Mouse (Mus musculus) skeletal muscle tissue, adult 2 months (tissue): Measurements from ENCODE around the gene Mybbp1a.
A peak's percentile ranks its signal among the peaks of the same experiment; 100 is the strongest.

Experiments used
- DNase-seq: peaks from one replicate; pipeline ENCODE4 v3.0.0-alpha.2; 2012; ENCODE audit warnings: low read depth, low spot score

Mybbp1a gene

DNA sequence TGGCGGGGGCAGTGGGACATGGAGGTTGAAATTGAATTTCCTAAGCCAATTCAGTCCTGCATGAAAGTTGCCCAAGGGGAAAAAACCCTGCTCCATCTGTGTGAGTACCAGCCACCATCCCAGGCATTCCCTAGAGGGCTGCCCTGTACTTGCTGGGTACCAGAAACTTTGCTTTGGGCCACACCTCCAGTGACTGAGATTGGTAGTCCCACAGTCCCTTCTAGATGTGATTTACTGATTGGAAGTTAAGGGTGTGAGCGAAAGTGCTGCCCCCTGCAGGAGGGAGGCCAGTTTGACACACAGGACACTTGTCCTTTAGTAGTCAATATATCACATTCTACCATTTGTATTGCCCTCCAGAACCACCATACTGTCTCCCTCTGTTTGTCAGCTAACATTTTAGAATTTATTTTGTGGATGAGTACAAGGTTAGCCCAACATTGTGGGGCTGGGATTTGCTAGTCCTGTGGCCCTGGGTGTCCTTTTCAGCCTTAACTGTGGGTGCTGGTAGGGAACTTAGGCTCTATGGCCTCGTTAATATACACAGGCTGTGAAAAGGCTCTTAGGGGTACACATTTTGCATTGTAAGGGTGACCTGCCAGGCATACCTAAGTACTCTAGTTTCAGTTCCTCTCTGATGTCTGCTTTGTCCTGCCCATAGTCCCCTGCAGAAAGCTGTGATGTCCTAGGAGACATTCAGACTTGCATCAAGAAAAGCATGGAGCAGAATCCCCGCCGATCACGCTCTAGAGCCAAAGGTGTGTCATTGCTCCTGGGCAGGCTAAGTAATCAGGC lies 5.4 kb downstream of the Mybbp1a start:
- no peak for DNase-seq

DNA sequence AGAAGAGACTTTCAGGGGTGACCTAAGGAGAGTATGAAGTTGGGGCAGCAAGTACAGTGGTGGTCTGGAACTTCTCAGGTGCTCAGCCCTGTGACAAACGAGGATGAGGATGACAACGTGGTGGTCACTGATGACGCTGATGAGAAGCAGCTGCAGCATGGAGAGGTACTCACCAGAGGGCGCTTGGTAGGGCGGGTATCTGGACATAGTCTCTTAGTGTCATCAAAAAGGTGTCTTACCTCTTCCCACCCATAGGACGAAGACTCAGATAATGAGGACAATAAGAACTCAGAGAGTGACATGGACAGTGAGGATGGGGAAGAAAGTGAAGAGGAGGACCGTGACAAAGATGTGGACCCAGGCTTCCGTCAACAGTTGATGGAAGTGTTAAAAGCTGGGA lies 6.3 kb downstream of the Mybbp1a start:
- no peak for DNase-seq

DNA sequence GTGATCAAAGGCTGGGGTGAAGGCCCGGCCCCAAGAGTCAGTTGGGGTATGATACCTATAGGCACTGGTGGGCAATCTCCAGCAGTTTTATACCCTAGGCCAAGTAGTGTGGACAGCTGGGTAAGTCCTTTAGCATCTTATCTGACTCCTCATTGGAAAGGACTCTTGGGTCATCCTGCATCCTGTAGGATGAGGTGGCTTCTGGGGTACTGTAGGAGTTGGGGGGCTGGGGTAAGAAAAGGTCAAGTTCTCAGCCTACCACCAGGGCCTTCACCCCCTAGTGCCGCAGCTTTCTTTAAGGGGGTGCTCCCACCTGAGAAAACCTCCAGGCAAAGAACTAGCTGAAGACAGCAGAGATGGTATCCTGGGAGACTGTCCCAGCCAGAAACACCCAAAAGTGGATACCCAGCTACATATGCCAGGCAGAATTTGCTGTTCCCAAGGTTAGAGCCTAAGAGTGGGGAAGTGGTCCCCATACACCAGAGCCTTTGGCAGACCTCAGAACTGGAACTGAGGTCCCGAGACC lies 11.0 kb downstream of the Mybbp1a start:
- DNase-seq: no peak

DNA sequence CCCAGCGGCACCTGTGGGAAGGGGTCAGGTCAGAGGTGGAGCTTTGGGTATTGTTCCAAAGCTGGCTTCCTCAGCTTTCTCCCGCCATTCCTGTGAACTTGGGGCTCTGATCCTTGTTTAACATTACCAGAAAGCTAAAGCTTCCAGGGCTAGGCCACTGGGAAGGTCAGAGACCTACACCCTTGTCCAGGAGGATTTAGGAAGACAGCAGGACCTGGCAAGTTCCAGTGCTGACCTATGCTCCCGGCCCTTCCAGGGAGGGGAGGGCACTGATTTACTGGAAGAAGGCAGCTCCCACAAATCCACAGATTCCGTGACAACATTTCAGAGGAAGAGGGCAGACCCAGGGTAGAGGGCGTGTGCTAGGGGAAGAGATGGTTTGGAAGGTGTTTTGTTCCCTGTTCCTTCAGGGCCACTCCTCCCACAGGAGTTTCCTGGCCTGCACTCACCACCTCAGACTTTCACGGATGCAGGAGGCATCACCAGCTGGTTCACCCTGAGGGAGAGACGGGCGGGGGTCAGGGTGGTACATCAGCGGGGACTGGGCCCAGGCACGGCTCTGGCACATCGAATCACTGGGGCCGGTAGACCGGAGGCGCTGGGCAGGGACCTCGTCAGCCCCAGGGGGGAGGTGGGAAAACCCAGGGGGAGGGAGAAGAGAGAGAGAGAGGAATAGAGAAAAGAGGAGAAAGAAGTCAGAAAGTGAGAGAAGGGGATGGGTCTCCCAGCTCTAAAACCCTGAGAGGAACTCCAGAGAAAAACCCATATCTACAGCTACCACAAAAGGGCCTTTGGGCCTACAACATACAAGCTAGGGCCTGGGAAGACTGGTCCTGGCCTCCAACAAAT lies 12.2 kb downstream of the Mybbp1a start:
- no peak for DNase-seq

DNA sequence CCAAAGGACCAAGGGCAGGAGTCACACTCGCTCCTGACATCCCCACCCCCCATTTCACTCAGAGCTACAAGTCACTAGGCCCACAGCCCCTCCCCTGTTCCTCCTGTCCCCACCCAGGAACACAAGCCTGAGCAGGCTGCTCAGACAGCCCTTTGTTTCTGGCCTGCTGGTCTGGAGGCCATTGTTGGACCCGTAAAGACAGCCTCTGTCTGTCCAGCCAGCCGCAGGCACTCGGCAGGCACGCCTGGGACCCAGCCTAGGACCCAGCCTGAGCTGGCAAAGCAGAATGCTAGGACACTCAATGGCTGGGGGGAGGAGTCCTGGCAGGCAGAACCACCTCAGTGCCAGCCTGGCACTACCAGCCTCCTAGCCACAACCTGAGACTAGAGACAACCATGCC lies 14.5 kb downstream of the Mybbp1a start:
- no peak for DNase-seq

DNA sequence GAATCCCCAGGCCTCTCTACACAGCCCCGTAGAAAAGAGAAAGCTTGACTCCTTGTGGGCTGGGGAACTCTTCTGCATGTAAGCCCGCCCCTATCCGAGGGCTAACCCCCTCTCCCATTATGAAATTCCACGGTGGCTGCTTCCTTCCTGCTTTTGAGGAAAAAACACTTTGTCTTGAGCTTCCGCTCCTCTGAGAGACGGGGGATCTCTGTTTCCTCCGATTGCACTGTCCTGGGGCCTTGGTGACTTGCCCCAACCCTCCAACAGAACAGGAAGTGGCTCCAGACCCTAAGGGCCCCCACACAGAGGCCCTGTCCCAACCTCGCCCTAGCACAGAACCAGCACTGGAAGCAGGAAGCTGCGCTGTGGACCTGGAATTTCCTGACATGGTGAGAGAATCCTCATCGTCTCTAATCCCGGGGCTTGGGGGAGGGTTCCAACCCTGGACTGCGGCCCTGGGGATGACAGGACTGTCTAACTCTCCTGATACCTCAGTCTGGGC lies 16.9 kb downstream of the Mybbp1a start:
- no peak for DNase-seq

DNA sequence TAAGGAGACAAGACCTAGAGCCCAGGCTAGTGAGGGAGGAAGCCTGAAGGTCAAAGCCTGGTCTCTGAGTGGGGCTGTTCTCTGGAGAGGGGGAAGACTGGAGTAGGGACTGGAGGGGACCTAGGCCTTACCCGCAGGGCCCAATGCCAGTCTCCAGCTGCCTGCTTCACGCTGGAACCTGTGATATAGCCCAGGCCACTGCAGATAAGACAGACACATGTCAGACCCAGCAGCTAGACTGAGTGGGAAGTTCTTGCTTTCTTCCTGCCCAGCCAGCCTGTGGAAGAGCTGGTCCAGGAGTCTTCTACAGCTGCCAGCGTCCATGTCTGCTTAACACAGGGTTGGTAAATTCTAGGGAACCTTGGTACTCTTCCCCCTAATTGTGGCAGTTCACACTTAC lies 17.3 kb downstream of the Mybbp1a start:
- DNase-seq: no peak

DNA sequence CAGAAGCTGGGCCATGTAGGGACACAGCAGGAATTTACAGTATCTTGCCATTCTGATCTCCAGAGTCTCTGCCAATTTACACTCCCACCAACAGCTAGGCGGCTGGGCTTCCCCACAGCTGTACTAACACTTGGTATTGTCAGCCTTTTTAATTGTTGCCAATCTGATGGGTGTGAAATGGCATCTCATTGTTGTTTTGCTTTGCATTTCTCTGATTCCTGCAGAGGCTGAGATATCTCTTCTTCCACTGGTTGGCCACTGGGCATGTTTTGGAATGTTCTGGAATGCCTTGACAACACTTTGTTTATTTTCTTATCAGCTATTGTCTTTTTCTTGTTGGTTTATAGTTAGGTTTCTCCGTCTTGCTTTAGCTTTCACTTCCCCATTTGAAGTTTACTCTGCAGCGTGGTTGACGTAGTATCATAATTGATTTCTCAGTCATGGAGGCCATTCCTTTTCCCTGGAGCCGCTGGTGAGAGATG lies 20.4 kb downstream of the Mybbp1a start:
- no peak for DNase-seq

DNA sequence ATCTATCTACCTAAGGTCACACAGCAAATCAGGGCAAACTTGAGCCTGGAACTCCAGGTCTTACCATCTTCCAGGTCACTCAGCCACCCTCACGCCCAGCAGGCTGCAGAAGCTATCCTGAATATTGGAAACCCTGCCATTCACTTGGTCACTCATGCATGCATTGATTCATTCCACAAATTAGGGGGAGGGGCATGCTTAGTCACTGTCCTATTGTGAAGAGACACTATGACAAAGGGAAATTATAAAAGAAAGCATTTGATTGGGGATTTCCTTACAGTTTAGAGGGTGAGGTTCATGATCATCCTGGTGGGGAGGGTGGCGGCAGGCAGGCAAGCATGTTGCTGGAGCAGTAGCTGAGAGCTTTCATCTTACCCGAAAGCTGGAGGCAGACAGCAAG lies 23.7 kb downstream of the Mybbp1a start:
- DNase-seq: no peak

DNA sequence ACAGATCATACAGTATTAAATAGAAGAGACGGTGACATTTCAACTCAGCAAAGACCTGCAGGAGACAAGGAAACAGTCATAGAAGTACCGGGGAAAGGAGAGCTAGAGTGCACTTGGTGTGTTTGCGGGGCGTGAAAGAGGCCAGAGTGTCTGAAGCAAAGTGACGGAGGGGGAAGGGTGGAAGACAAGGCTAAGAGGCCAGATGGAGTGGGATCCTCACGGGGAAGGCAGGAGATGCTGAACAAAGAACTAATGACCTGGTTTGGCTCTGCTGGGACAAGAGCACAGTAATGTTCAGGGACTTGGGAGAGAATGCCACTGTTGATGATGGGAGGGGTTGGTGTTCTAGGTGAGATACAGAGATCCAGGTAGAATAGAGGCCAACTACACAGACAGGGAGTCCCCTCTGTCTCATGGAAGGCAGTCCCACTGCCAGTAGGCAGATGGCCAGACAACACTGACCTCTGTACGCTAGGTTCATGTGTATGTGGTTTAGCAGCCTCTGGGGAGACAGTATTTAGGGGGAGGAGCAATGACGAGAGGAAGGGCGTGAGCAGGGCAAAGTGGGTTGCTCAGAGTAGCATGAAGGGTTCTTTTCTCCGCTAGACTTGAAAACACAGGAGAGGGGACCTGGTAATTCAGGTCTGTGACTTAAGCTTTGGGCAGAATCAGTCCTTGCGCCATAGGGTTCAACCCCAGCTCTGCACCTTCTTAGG lies 25.0 kb downstream of the Mybbp1a start:
- DNase-seq: no peak

DNA sequence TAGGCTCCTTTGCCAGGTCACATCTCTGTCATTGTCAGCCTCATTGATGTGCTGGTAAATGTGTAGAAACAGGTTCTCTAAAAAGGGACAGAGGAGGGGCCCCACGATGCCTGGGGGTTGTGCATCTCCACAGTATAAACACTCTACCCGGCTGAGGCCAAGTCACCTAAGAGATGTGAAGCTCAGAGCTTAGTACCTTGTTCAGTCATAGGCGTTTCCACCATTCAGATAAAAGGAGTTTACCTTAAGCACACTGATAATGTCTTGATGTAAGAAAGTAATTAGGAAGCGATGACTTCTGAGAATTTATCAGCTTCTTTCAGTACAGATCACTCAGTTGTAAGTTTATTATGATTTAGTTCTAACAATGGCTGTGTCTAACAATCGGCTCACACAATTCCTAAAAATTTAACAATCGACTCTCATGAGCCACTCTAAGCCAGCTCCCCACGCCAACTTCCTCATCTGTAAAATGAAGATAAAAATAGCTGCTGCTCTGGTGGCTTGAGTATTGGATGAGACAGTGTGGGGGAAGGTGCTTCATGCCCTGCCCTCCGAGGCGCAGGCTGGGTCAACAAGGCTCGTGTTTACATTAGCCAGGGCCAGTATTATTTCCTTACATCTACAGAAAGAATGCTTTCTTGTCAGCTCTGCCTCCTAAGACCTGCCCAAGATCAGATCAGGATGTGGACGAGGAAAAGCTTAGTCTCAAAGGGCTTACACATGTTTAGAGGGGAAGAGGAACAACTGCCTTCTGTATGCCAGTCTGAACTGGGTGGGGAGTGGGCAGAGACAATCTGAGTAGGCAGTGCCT lies 25.7 kb downstream of the Mybbp1a start:
- no peak for DNase-seq

DNA sequence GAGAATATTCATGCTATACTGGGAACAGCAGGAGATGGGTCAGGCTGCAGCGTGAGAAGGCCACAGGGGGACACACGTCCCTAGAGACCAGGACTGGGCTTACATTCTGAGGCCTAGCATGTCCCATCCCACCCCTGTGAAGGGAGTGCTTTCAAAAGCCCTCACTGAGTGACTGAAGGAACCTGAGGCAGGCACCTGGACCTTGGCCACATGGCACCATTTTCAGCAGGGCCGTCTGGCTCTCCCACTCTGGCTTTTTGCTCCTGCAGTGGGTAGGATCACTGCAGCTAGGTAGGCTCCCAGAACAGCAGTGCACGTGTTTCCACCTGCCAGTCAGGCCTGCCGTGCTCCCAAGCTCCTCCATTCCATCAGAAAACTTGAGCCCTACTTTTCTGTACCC lies 27.4 kb downstream of the Mybbp1a start:
- no peak for DNase-seq

DNA sequence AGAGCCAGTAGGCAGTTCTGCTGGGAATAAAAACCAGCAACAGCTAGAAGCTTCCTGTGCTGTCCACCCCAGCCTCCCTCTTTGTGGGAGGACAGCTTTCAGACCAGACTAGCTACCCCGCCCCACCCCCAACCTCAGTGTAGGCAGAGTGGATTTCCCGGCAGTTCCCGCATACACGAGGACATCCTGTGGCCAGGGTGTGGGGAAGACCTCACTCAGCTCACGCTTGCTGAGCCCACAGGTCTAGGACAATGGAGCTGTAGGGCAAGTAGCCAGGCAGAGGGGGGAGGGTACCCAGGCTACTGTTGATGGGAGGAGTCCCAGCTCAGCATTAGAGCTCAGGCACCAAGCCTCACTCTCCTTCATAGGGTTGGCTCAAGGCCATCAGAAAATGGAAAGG lies 28.1 kb downstream of the Mybbp1a start:
- DNase-seq: no peak

DNA sequence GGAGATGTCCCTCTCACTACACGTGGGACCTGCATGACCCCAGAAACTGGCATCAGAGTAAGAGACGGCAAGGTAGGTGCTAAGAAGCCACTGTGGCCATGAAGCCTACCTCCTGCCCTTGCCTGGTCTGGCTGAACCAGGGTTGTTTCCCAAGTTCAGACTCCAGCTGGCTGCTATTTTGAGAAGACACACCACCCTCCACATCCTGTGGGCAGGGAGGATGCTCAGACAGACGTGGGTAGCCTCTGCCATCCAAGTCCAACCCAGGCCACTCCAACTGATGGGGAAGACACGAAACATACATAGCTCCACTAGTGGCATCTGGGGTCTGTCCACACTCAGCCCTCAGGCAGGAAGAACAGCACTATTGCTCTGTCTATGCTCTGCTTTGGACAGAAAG lies 28.8 kb downstream of the Mybbp1a start:
- DNase-seq: no peak

DNA sequence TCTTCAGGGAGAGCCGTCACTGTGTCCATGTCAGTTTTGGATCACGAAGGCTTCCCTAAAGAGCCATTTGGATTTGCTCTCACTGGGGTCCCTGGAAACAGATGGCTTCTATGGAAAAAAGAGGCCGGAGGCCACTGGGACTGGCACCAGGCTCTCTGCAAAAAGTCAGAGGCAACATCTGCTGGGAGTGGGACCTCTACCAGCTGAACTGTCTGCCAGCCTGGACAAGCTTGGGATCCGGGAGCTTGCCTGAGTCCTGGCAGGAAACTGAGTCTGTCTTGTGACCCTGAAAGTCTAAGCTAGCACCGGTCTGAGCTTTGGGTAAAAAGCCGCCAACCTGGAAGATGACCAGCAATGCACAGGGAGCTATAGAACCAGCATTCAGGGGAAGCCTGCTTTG lies 30.2 kb downstream of the Mybbp1a start:
- DNase-seq: no peak

DNA sequence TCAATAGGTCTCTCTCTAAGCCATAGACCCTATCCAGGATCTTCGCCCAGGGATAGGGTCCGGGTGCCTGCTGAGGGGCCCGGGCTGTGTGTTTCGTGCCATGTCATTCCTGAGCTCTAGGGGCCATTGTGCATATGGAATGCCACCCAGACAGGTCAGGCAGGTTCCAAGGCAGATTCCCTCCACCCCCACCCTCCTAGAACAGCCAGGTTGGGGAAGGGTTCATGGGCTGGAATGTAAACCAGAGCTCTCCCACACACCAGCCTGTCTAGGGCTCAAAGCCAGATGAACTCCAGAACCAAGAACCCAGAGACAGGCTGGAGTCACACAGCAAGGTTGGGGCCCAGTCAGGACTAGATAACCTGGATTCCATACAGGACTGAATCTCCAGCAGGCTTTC lies 32.4 kb downstream of the Mybbp1a start:
- no peak for DNase-seq

DNA sequence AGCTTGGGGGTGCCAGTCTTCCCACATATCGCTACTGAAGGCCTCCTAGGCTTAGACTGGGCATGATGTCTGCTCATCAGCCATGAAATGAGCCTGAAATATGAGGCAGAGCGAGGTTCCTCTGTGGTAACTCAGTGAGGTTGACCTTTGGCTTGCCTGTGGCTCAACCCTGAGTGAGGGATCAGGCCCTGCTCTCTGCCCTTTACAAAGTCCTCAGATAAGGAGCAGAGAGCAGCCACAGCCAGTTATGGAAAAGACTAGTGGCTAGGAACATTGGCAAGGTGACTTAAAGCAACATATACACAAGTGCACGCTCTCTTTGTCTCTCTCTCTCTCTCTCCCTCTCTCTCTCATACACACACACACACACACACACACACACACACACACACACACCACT lies 33.8 kb downstream of the Mybbp1a start:
- peak; percentile 57 for DNase-seq

DNA sequence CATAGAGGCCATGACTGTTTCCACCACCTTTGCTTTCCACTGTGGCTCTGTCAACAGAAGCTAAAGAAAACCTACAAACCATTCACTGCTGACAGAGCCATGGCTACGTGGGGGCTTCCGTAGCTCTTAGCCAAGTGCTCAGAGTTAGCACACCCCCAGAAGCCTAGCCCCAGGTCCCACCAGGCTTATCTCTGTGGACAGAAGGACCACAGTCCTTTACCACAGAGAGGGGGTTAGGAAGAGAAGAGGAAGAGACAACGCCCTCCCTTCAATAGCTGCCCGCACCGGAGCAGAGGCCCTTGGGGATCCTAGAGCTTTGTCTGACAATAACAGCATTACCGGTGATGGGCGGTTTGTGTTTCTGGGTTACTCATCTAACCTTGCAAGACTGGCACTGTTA lies 34.3 kb downstream of the Mybbp1a start:
- DNase-seq: no peak

DNA sequence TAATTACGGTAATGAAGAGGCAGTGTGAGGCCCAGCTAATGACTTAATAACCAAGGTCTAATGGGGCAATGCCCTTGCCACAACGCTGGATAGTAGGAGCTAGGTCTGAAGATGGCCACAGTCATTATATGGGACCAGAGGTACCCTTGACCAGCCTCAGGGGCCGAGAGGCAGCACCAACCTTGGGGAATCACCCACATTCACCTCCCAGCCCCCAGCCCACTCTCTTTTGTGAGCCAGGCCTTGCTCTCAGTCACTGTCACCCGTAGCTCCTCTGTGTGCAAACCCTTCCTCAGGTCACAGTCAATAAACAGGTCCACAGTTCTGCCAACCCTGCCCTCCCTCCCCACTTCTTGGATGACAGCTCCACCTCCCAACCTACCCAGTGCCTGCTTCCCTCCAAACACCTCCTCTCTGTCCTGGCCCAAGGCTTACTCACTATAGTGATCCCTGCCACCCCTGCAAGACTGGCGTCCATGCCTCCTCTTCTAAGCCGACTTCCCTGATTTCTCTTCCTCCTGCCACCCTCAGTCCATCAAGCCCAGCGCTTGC lies 35.0 kb downstream of the Mybbp1a start:
- DNase-seq: peak; percentile 77

DNA sequence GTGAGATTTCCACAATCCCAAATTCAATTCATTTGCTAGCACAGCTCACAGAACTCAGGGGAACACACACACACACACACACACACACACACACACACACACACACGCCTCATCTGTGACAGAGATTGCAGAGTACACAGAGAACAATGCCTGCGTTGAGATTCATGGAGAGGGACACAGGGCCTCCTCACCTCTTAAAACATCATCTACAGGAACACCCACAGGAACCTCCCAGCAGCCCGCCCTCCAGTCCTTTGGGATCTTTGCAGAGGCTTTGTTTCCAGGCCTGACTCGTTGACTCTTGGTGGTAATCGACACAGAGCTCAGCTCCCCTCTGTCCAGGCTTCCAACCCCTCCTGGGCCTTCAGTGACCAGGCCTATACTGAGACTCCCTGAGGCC lies 36.0 kb downstream of the Mybbp1a start:
- no peak for DNase-seq

DNA sequence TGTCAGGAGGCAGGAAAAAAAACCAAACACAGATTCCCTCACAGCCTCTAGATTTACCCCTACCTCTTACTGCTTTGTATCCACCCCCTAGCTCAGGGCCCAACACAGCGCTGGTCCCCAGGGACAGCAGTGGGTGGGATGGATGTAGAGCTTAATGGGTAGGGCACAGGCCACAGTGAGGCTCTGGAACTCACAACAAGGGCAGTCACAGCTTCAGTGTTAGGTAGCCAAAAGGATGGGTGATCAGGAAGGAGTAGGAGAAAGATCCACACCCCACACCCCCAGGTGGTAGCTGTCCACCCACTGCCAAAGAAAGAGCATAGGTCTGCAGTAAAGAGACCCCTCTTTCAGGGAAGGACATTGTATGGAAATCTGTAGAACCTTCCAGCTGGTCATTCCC lies 36.5 kb downstream of the Mybbp1a start:
- DNase-seq: no peak
